Mouse (Mus musculus) regulatory T cell (primary cell): ENCODE results near the gene Ehmt2.

ENCODE experiments used
- in situ Hi-C: fragments of 300-600 bp; cut with MboI, MseI; formaldehyde crosslinking; loops from one replicate; pipeline ENCODE4 v1.15.1; 2025; ENCODE audit warnings: high pct_unique_total_duplicates

Ehmt2 gene

GRCm38 (mm10) chr17:34927306-34928019 is 29.2 kb downstream of the Ehmt2 start:
- in situ Hi-C loops, result no loop called here

GRCm38 (mm10) chr17:34928841-34929240 is 30.6 kb downstream of the Ehmt2 start:
- in situ Hi-C loops, result no loop called here

- in situ Hi-C loops, result no loop called here
These were observed 32.9 kb downstream of the Ehmt2 start, which contains the start of gene Neu1 for GRCm38 (mm10) chr17:34931061-34931734. TSS of gene Neu1 (plus strand) at chr17:34931253.

GRCm38 (mm10) chr17:34931735-34932098 is 33.4 kb downstream of the Ehmt2 start:
- in situ Hi-C loops, result no loop called here

- in situ Hi-C loops, result no loop called here
These were observed 34.0 kb downstream of the Ehmt2 start for GRCm38 (mm10) chr17:34932287-34932686.

- in situ Hi-C loops, result no loop called here
These were observed 35.8 kb downstream of the Ehmt2 start for GRCm38 (mm10) chr17:34934031-34934430.

- in situ Hi-C loops, result no loop called here
These were observed 36.6 kb downstream of the Ehmt2 start for GRCm38 (mm10) chr17:34934830-34935229.

- in situ Hi-C loops, result no loop called here
These were observed 39.8 kb downstream of the Ehmt2 start for GRCm38 (mm10) chr17:34937960-34938505.

- in situ Hi-C loops, result no loop called here
These were observed 43.2 kb downstream of the Ehmt2 start for GRCm38 (mm10) chr17:34941344-34942041.

GRCm38 (mm10) chr17:34943128-34943815 is 45.0 kb downstream of the Ehmt2 start:
- in situ Hi-C loops, result no loop called here

- in situ Hi-C loops, result no loop called here
These were observed 46.1 kb downstream of the Ehmt2 start for GRCm38 (mm10) chr17:34944362-34944761.

- in situ Hi-C loops, result loop anchor here (5.0 kb wide), 1 partner anchor 36 kb away; the partner anchor contains the start of gene Lsm2
These were observed 48.3 kb downstream of the Ehmt2 start for GRCm38 (mm10) chr17:34946486-34947140.

- in situ Hi-C loops, result loop anchor here (5.0 kb wide), 1 partner anchor 35 kb away; the partner anchor contains the start of gene Lsm2
These were observed 49.3 kb downstream of the Ehmt2 start for GRCm38 (mm10) chr17:34947606-34948005.

- in situ Hi-C loops, result loop anchor here (5.0 kb wide), 1 partner anchor 33 kb away; the partner anchor contains the start of gene Lsm2
These were observed 50.7 kb downstream of the Ehmt2 start for GRCm38 (mm10) chr17:34948721-34949552.

- in situ Hi-C loops, result loop anchor here (5.0 kb wide), 1 partner anchor 33 kb away; the partner anchor contains the start of gene Lsm2
These were observed 51.3 kb downstream of the Ehmt2 start for GRCm38 (mm10) chr17:34949553-34949969.

- in situ Hi-C loops, result no loop called here
These were observed 52.5 kb downstream of the Ehmt2 start for GRCm38 (mm10) chr17:34950514-34951455.

- in situ Hi-C loops, result no loop called here
These were observed 53.5 kb downstream of the Ehmt2 start for GRCm38 (mm10) chr17:34951636-34952377.
